Mouse (Mus musculus) neural tube, embryonic 10.5 days (tissue): ENCODE data around the gene Kcnj15.

Experiments used
- DNase-seq: peaks from one replicate; pipeline ENCODE4 v3.0.0-alpha.2; 2017; ENCODE audit warnings: low spot score; ENCODE audit errors: extremely low spot score

Gene Kcnj15

DNA sequence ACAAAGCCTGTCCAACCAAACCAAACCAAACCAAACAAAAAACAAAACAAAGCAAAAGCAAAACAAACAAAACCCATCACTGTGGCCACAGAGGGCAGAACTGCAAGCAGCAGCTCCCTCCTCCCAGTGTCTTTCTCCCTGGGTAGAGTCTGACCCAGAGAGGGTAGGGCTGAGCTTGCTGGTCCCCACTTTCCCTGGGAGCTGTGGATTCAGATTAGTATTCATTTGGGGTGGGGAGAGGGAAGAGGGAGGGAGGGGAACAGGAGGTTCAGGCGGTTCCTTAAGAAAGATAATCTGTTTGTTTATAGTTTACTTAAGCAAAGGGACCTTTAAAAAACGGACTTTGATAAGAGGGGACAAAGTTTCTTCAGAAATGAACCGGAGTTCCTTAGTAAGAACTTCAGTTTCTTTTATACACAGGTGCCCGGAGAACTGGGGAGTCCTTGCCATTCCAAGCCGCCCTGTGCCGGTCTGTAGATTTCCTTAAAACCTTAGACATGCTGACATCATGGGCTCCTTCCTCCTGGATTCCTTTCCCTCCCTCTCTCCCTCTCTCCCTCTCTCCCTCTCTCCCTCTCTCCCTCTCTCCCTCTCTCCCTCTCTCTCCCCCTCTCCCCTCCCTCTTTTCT lies at the start of gene Kcnj15:
Gene Kcnj15 (plus strand): TSS at position 293 of the 629 bp plus-strand sequence.
- DNase-seq: no peak

GRCm38 (mm10) chr16:95208243-95208642 lies 49.1 kb upstream of the Kcnj15 start:
- DNase-seq: no peak

DNA sequence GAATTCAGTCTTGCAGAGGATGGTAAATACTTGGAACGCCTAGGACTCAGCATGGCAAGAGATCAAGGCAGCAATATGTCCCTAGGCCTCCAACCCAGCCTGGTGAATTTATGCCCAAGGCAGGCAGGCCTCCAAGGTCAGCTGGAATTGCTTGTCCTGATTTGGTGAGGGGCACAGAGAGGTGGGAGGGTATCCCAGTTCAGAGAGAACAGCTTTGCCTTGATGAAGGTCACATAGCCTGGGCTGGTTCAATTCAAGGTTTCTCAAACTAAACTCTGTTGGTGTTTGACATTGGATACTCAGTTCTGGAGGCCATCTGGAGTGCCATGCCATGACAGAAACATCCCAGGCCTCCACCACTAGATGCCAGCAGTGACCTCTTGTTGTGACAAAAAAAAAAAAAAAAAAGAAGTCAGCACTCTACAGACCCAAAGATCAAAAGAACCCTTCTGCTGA lies 48.3 kb upstream of the Kcnj15 start:
- peak; percentile 21 for DNase-seq

GRCm38 (mm10) chr16:95214251-95215197 lies 42.8 kb upstream of the Kcnj15 start:
- no peak for DNase-seq

GRCm38 (mm10) chr16:95215782-95216181 lies 41.6 kb upstream of the Kcnj15 start:
- DNase-seq: no peak

DNA sequence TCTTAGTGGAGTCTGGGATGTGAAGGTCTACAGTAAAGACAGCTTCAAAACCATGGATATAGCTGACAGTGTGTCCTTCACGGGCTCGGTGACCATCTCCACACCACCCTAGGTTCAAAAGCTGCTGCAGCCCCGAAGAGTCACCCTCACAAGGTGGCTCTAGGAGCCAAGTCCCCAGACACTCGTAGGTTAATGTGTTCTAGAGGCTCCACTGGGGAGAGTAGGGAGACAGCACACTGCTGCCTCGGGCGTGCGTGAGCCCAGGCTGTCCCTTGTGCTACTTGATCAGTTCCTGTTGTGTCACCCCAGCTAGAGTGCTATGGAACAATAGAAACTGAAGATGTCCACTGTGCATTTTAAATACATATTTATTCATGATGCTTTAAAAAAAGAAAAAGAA lies 41.0 kb upstream of the Kcnj15 start:
- no peak for DNase-seq

DNA sequence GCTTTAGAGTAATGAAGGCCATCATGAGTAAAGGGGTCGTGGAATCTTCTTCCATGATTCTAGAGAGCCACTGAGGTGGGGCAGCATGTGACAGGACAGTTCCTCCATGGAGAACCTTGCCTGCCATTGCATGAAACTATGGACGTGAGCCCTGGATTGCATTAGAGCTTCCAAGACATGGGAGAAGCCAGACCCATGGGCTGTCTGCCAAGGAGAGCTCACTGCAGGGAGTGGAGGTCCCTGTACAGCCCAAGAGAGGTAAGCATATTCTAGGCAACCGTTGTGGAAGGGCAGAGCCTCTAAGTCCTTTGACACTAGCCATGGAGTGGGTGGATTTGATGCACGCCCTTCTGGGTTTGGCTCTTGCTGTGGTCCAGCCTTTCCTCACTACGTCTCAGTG lies 40.5 kb upstream of the Kcnj15 start:
- DNase-seq: no peak

GRCm38 (mm10) chr16:95218783-95219182 lies 38.6 kb upstream of the Kcnj15 start:
- no peak for DNase-seq

DNA sequence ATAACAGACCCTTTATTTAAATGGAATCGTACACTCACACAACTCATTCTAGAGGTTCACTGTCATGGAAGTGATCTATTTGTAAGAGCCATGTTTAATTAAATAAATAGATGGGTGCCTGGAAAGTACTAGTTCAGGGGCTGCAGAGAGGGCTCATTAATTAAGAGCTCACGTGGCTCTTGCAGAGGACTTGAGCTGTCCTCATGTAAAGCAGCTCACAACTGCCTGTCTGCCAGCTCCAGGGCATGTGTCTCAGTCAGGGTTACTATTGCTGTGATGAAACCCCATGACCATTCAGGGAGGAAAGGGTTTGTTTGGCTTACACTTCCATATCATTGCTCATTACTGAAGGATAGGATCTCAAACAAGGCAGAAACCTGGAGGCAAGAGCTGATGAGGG lies 37.9 kb upstream of the Kcnj15 start:
- no peak for DNase-seq

- no peak for DNase-seq
Measured at GRCm38 (mm10) chr16:95221051-95221450, 36.3 kb upstream of the Kcnj15 start.

- no peak for DNase-seq
Measured at GRCm38 (mm10) chr16:95222026-95222718, 35.2 kb upstream of the Kcnj15 start.

GRCm38 (mm10) chr16:95223435-95223834 lies 33.9 kb upstream of the Kcnj15 start:
- DNase-seq: no peak

- no peak for DNase-seq
Measured at GRCm38 (mm10) chr16:95225285-95225684, 32.1 kb upstream of the Kcnj15 start.

DNA sequence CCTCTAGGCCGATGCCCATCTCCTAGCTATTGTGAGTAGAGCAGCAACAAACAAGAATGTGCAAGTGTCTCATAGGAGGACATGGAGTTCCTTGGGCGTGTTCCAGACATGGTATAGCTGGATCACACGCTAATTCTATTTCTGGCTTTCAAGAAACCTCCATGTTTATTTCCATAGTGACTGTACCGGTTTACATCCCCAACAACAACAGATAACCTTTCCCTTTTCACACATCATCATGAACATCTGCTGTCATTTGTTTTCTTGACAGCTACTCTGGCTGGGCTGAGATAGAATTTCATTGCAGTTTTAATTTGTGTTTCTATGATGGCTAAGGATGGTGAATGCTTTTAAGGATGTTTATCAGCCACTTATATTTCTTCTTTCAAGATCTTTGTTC lies 25.6 kb upstream of the Kcnj15 start:
- DNase-seq: no peak

GRCm38 (mm10) chr16:95234891-95235548 lies 22.3 kb upstream of the Kcnj15 start:
- DNase-seq: no peak

DNA sequence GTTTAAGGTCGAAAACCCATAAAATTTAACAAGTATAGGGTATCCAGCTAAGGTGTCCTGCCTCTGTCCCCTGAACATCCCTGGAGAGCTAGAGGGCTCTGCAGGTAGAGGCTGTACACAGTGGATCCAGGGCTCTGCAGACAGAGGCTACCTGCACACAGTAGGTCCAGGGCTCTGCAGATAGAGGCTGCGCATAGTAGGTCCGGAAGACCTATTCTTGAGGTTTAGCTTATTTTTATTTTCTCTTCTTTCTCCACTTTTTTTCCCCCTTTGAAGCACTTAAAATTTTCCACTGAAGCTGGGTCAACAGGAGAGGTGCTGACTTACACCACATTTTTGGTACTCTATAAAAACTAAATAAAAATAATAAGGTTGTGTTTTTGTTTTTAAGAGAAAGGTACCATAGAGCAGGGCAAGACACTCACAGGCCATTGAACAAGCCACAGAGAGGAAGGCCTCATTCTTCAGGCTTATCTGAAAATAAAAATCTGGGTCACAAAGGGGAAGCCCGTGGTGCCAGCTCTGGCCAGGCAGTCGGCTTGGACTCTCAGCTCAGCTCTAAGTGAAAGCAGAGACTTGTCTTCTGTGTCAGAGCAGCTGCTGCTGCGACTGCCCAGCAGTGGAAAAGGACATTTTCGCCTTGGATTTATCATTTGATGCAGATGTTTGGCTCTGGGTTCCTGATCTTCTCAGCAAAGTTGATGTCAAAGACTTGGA lies 18.0 kb upstream of the Kcnj15 start:
- DNase-seq: no peak

GRCm38 (mm10) chr16:95240688-95241087 lies 16.7 kb upstream of the Kcnj15 start:
- no peak for DNase-seq

DNA sequence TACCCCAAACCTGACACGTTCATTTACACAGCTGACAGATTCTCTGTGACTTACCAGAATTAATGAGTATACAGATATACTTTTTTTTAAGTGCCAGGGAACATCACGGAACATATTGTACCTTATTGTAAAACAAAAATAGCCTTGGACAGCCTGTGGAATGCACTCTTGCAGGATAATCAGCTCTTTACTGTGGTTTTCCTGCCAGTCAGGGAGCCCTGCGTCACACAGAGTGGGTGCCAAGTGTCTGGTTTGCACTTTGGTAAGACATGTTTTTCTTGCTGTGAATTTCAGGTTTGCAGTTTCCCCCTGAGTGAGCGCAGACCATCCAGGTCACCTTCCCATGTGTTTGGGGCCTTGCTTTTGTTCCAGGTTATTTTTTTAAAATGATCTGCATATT lies 15.8 kb upstream of the Kcnj15 start:
- DNase-seq: no peak

GRCm38 (mm10) chr16:95242114-95242513 lies 15.2 kb upstream of the Kcnj15 start:
- no peak for DNase-seq

GRCm38 (mm10) chr16:95243401-95243800 lies 14.0 kb upstream of the Kcnj15 start:
- no peak for DNase-seq
